Mouse (Mus musculus) liver, embryonic 18 days (tissue): ENCODE results near the gene Fbrs. TPM values are rescaled to one million over a fixed set of nuclear protein-coding genes. Genes with fewer than 3 reads are reported as not detected.

Experiments used
- polyA plus RNA-seq: library from polyadenylated mRNA; depleted of rRNA; stranded (reverse); fragments of >200 nt; gene quantifications from 2 replicates; pipeline ENCODE4 v1.2.3, GENCODE M21; 2012; rRNA removed

Fbrs gene
- 6.4 and 7.1 TPM in 2 replicates for polyA plus RNA-seq

DNA sequence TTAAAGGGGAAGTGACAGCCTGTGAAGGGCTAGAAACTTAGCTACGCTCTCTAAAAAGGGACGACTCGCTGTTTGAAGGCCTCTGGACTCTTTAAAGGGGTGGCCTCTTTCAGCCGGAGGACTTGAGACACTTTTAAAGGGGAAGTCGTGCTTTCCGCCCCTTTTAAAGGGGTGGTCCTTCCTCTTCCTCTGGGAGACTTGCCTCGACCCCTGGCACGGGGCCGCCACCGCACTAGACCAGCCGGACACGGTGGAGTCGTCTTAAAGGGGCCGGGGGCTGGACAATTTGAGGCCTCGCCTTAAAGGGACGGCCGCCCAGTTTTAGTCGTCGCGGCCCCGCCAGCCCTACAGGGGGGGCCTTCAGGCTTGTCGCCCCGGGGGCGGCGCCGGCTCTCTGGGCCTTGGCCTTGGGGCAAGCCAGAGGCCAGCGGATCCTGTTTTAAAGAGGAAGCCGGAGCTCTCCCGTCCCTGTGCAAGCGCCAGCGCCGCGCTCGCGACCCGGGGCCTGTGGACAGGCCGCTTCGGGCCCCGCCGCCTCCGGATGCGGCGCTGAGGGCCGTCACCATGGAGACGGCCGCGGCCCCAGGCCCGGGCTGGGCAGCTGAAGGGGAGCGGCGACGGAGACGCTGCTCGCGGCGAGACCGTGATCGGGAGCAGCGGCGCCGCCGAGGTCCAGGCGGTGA lies at the start of gene Fbrs:
TSS of gene Fbrs (plus strand) at position 565 of the 683 bp plus-strand sequence.

DNA sequence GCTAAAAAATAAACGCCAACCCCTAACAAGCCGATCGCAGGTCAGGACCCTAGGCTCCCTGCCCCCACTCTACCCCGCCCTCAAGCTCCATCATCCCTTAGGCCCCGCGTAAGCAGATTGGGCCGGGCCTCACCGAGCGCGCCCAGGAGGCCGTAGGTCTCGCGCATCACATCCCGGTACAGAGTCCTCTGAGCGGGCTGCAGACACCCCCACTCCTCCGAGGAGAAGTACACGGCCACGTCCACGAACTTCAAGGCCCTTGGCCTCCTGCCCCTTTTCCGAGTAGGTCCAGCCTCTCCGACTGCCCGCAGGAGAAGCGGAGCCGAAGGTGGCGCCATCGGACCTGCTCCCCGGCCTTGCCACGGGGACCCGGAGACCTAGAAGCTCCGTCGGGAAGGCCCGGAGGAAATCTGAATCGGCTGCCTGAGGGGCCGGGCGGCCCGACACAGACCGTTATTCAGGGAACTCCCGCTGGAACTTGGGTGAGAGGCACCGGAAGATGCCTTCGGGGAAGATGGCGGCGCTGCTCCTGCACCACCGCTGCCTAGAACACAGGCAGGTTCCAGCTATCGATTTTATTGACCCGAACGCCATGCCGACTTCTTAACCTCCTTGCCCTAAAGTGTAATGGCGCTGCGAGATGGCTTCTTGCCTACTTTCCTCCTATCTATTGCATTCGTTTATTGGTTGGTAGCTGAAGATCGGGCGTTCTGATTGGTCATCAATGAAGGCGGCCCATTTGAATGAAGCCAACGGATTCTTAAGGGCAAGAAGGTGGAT lies 30.3 kb upstream of the Fbrs start, which contains the start of gene Zfp689:
TSS of gene Zfp689 (minus strand) at position 638 of the 780 bp plus-strand sequence.

DNA sequence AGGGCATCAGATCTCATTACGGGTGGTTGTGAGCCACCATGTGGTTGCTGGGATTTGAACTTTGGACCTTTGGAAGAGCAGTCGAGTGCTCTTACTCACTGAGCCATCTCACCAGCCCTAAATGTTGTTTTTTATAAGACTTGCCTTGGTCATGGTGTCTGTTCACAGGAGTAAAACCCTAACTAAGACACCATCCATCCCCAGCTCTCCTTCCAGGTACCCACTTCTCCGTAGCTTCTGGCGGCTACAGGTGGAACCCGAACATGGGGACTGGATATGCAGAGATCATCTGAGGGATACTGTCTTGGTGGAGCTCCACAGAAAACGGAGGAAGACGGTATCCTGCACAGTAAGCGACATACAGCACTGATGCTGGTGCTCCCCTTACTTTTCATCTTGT lies 19.7 kb upstream of the Fbrs start, which contains the start of gene Prr14:
TSS of gene Prr14 (plus strand) at position 301 of the 400 bp plus-strand sequence.

DNA sequence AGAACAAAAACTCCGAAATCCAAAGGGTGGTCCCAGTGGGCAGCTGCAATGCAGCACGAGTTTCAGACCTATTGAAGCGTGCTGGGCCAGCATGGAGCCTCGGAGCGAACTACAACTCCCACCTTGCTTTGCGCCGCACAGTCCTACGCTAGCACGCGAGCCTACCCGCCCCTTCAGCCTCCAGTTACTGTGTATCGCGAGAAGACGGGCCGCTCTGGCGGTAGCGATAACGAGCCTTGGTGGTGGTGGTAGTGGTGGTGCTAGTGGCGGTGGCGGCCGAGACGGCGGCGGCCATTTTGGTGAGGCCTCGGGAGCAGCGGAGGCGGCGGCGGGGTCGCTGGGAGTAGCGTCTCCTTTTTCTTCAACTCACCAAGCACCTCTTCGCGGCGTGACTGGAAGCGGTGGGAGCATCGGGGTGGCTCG lies 32.8 kb downstream of the Fbrs start, which contains the start of gene Srcap:
TSS of gene Srcap (plus strand) at position 176 of the 423 bp plus-strand sequence.

DNA sequence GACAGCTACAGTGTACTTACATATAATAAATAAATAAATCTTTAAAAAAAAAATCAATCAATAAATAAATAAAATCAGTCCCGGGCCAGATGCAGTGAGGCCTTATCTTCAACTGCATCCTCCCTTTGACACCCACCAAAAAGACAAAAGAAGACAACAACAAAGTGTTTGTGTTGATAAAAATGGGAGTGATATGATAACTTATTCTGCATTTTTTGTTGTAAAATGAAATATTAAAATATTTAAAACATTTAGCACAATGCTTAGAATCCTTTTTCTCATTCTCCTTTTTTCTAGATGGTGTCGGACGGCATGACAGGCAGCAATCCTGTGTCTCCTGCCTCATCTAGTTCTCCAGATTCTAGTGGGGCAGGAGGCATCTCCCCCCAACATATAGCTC lies 40.3 kb downstream of the Fbrs start, which contains the start of gene Gm42715:
TSS of gene Gm42715 (plus strand) at position 301 of the 400 bp plus-strand sequence.

Other genes with a start within 250 kb of the Fbrs start
- 2.8 and 2.9 TPM in 2 replicates for gene Zfp553, start 246.1 kb upstream of the Fbrs start, polyA plus RNA-seq
- 21.1 and 21.7 TPM in 2 replicates for gene Sept1, start 246.1 kb upstream of the Fbrs start, polyA plus RNA-seq
- gene Zfp771, start 234.9 kb upstream of the Fbrs start, polyA plus RNA-seq: 20.6 and 24.9 TPM in 2 replicates
- gene Dctpp1, start 218.5 kb upstream of the Fbrs start, polyA plus RNA-seq: 52.9 and 73.0 TPM in 2 replicates
- 153 and 165 TPM in 2 replicates for gene Sephs2, start 205.1 kb upstream of the Fbrs start, polyA plus RNA-seq
- gene Itgal, start 182.9 kb upstream of the Fbrs start, polyA plus RNA-seq: 9.1 and 10.0 TPM in 2 replicates
- 8.5 and 9.3 TPM in 2 replicates for gene Zfp768, start 133.6 kb upstream of the Fbrs start, polyA plus RNA-seq
- gene Zfp747, start 103.1 kb upstream of the Fbrs start, polyA plus RNA-seq: 2.2 and 2.4 TPM in 2 replicates
- gene 9130019O22Rik, start 92.0 kb upstream of the Fbrs start, polyA plus RNA-seq: 1.00 and 1.1 TPM in 2 replicates
- 2.7 TPM in 2 replicates for gene E430018J23Rik, start 85.6 kb upstream of the Fbrs start, polyA plus RNA-seq
- 1.7 and 1.8 TPM in 2 replicates for gene Zfp764, start 72.4 kb upstream of the Fbrs start, polyA plus RNA-seq
- gene Zfp688, start 57.1 kb upstream of the Fbrs start, polyA plus RNA-seq: 5.6 and 5.8 TPM in 2 replicates
- 1.3 and 1.5 TPM in 2 replicates for gene Zfp689, start 30.0 kb upstream of the Fbrs start, polyA plus RNA-seq
- 20.0 and 23.0 TPM in 2 replicates for gene Prr14, start 19.6 kb upstream of the Fbrs start, polyA plus RNA-seq
- 2.5 and 2.8 TPM in 2 replicates for gene Srcap, start 32.8 kb downstream of the Fbrs start, polyA plus RNA-seq
- 3.5 and 5.2 TPM in 2 replicates for gene Gm42715, start 40.4 kb downstream of the Fbrs start, polyA plus RNA-seq
- gene Tmem265, start 82.2 kb downstream of the Fbrs start, polyA plus RNA-seq: 0.68 and 0.78 TPM in 2 replicates
- gene Phkg2, start 94.1 kb downstream of the Fbrs start, polyA plus RNA-seq: 28.4 and 35.4 TPM in 2 replicates
- 3.1 and 4.4 TPM in 2 replicates for gene Ccdc189, start 109.4 kb downstream of the Fbrs start, polyA plus RNA-seq
- gene Rnf40, start 109.6 kb downstream of the Fbrs start, polyA plus RNA-seq: 12.6 and 15.5 TPM in 2 replicates
- 3.4 and 4.5 TPM in 2 replicates for gene Zfp629, start 136.6 kb downstream of the Fbrs start, polyA plus RNA-seq
- 12.7 and 12.9 TPM in 2 replicates for gene Bcl7c, start 229.7 kb downstream of the Fbrs start, polyA plus RNA-seq
- 6.2 and 6.4 TPM in 2 replicates for gene Ctf1, start 233.5 kb downstream of the Fbrs start, polyA plus RNA-seq